Mouse (Mus musculus) induced T-regulatory cell, adult 2 months (primary cell): Measurements from ENCODE around the gene Trim32.

Experiments
- DNase-seq: peaks from one replicate; pipeline ENCODE4 v3.0.0-alpha.2; 2012; ENCODE audit warnings: low read depth

The Trim32 gene

DNA sequence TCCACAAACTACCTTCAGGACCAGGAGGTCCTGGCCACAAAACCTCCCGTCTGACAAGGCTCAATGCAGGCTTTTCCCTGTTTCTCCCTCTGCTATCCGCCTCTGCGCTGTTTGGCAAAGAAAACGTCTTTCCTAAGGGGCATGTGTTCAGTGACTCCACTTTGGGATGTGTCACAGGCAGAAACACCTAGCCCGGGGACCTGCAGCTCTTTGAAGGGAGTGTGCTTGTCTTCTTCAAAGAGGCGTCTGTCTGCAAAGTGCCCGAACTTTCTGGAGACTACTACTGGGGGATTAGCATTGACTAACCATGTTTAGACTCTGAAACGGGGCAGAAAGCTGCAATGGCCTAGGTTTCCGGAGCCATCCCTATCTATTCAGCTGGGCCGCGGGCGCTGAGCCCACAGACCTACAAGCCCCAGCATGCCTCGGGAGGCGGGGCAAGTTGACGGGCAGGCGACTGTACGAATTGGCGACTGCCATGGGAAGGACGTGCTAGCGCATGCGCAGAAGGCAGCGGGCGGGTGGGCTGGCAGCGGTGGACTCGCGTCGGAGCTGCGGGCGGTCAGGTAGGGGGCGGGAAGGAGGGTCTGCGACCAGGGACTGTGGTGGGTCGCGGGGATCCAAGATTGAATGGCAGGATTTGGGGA lies at the start of gene Trim32:
Gene Trim32 (plus strand): TSS at position 483 of the 647 bp plus-strand sequence.
- peak; percentile 96 for DNase-seq

- no peak for DNase-seq
Observed at GRCm38 (mm10) chr4:65565493-65565892, 39.3 kb upstream of the Trim32 start.

DNA sequence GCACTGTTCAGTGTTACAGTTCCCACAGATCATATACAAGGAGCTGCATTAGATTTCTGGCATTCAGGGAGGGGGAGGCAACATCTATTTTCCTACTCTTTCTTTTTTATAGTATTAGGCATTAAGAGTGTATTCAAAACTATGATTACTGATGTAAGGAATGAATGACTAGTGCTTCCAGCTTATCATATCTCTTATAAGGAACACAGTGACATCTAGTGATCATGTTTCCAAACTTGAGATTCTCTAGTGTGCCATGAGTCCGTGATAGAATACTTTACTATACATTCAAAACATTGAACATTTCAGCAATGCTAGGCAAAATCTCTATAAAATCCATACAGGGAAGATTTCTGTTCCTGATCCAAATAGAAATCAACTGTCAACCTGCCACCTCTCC lies 24.5 kb upstream of the Trim32 start:
- no peak for DNase-seq

DNA sequence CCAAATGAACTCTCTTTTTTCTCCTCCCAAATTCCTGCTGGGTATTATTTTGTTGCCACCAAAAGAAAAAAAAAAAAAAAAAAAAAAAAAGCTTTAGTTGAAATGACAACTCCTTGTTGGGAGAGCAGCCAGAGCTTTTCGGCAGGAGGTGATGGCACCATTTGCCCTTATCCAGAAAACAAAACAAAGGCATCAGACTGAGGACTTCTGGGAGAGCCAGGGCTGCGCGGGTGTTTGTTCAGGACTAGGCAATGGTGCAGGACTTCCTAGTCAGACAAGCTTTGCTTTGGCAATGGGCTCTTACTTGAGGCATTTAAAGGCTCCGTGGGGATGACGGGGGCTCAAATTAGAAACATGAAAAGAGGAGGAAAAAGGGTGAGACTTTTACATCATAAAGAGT lies 17.8 kb upstream of the Trim32 start:
- DNase-seq = no peak

- peak; percentile 25 for DNase-seq
Observed at GRCm38 (mm10) chr4:65589780-65590179, 15.0 kb upstream of the Trim32 start.

DNA sequence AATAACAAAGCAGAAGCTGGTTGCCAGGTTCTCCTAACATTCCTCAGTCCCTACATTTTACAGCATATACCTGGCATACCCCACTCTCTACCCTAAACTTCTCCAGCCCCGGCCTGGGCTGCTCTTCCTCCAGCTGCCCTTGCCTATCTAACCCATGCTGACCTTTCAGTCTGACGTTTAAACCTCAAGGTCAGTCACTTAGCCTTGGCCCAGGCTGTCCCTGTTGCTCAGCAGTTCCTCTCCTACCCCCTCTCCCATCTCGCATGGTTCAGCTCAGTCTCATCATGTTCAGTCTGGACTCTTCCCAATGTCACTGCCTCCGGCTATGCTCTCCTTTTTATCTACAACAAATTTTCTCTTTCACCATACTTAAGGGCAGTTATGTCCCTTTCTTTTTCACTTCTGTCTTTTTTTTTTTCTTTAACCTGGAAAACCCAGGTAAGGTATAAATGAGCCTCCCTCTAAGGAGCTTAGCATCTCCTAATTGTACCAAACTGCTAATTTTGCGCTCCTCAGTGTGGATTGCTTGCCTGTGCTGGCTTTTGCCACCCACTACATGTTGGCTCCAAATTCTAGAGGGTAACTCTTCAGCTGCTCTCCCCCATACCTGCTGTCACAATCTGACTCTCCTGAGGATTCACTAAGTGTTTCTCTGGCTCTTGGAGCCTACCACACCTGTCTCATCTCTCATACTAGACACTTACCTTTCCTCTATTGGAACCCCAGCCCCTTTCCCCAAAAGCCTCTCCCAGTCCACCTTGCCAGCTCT lies 10.0 kb upstream of the Trim32 start:
- no peak for DNase-seq

- no peak for DNase-seq
Observed at GRCm38 (mm10) chr4:65605151-65605702, 441 bp downstream of the Trim32 start.

DNA sequence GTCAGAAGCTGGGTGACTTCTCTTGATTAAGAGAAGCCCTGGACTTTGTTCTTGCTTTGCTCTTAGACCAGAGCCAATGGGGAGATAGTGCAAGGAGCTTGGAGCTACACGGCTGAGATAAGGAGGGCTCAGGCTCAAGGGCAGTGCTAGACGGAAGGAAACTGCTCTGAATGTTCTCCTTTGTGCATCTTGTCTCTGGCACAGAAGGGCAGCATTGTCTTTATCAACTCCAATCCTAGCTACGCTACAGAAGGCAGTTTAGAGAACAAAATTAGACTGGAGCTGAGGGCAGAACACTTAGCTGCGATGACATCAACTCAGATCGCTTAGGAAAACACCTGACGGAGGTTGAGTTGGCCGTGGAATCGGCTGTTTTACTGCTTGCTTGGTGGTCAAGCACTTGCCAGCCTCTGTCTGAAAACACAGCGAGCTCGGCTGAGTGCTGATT lies 2.4 kb downstream of the Trim32 start:
- DNase-seq = no peak

GRCm38 (mm10) chr4:65608112-65608511 lies 3.3 kb downstream of the Trim32 start:
- no peak for DNase-seq

GRCm38 (mm10) chr4:65610329-65610728 lies 5.5 kb downstream of the Trim32 start:
- DNase-seq = no peak

- no peak for DNase-seq
Observed at GRCm38 (mm10) chr4:65610896-65611295, 6.1 kb downstream of the Trim32 start.

GRCm38 (mm10) chr4:65613135-65613534 lies 8.3 kb downstream of the Trim32 start:
- DNase-seq = no peak

DNA sequence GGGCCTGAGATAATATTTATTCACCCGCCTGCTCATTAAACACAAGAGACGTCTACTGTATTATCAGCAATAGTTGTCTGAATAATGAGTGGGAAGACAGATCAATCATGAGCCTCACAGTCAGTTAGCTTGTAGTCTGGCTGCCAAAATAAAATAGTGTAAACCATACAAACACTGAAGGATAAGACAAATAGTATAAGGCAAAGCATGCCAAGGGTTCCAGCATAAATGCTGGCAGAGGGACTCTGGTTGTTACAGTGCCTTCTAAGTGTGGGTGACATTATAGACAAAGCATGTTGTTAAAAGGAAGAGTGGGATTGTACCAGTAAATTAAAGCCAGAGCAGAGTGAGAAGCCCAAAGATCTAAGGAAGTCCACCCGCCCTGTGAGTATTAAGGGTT lies 15.3 kb downstream of the Trim32 start:
- DNase-seq = no peak

DNA sequence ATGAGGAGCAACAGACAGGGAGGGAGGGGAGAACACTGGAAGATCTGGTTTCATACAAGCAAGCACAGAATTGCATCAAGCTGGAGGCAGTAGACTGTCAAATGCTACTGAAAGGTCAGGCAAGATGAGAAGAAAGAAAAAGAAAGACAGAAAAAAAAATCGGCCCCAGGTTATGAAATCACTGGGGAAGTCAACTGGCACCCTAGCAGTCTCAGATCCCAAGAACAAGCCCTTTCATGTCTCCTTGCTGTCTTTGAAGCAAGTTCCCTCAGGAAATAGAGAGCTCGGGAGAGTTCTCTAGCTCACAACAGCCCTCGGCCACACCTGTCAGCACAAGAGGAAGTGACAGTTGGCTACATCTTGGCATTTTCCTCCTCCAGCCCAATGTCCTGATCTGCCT lies 33.4 kb downstream of the Trim32 start:
- DNase-seq = no peak

DNA sequence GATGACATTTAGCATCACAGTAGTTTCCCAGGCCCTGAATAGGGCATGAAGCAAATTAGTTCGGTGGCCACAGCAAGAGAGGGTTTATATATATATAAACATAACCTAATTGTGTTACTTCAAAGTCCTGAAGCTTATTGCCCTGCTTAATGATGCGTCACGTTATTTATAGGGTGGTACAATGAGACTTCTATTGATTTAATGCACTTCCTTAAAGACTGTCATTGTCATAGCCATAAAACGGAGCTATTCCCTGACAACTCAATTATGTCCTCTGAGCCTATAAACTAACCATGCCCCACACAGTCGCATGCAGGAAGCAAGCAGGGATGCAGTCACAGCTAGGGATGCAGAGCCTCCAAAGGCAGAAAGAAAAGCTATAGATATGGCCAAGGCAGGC lies 37.8 kb downstream of the Trim32 start:
- DNase-seq = no peak

- DNase-seq = peak; percentile 3
Observed at GRCm38 (mm10) chr4:65654723-65655122, 49.9 kb downstream of the Trim32 start.

- DNase-seq = no peak
Observed at GRCm38 (mm10) chr4:65663176-65663575, 58.4 kb downstream of the Trim32 start.
